25 mouse cellular contexts compared by ENCODE assay signal in genomic region chr7:110991221-110991494, GRCm38 (mm10). TPM values are rescaled to one million over a fixed set of nuclear protein-coding genes. Genes with fewer than 3 reads are reported as not detected.
DNase-seq lines count a peak whose midpoint lies in the region; ATAC-seq and TF ChIP-seq lines count a peak whose summit lies in the region.
"Had no signal": no experiment of that assay in that cellular context is flagged by ENCODE, and none has a peak within 500 bp of the region (broad histone marks: within the 10 kb centered on the region; RNA-seq: fewer than 3 reads in every experiment).

No protein-coding gene starts in this region.

- no peak; the same call in 1 of the 2 replicates for ATAC-seq in embryonic facial prominence, embryonic 14.5 days (ENCODE audit: low read depth)
- ATAC-seq in intestine, embryonic 16.5 days, result no peak
- no peak for ATAC-seq in intestine, embryonic 15.5 days
- ATAC-seq in liver, embryonic 12.5 days, result no peak
- no peak for ATAC-seq in liver, embryonic 11.5 days (replicated peaks; ENCODE audit: low FRiP score)
- no peak for ATAC-seq in intestine, postnatal 0 days
- ATAC-seq: forebrain, embryonic 14.5 days; forebrain, postnatal 0 days; hindbrain, embryonic 16.5 days had no signal

- no peak overlapping the region for H3K9ac ChIP-seq in embryonic facial prominence, embryonic 14.5 days (ENCODE audit: low read depth, low read length)
- H3K9ac ChIP-seq in intestine, embryonic 16.5 days (ENCODE audit: low read depth, low read length), result no peak overlapping the region
- H3K9ac ChIP-seq in intestine, embryonic 15.5 days, result no peak overlapping the region
- 0 out of 2 replicates have a peak overlapping the region, but pooled peaks have one; percentile 23 for H3K9ac ChIP-seq in liver, embryonic 12.5 days
- H3K9ac ChIP-seq in liver, embryonic 11.5 days (ENCODE audit: low read depth, low read length), result no peak overlapping the region
- no peak overlapping the region for H3K9ac ChIP-seq in intestine, postnatal 0 days (ENCODE audit: low read depth, low read length)
- H3K9ac ChIP-seq: embryonic facial prominence, embryonic 15.5 days; forebrain, postnatal 0 days; hindbrain, embryonic 13.5 days had no signal

- no peaks in the 10 kb centered on the region for H3K27me3 ChIP-seq in embryonic facial prominence, embryonic 14.5 days (replicated peaks; ENCODE audit: control insufficient read depth, insufficient read depth, low read length)
- no peaks in the 10 kb centered on the region for H3K27me3 ChIP-seq in embryonic facial prominence, embryonic 10.5 days (replicated peaks; ENCODE audit: low read depth, poor library complexity, severe bottlenecking)
- no peaks in the 10 kb centered on the region for H3K27me3 ChIP-seq in intestine, embryonic 16.5 days (replicated peaks; ENCODE audit: control insufficient read depth, insufficient read depth, low read length)
- H3K27me3 ChIP-seq in intestine, embryonic 15.5 days (replicated peaks), result no peaks in the 10 kb centered on the region
- no peaks in the 10 kb centered on the region for H3K27me3 ChIP-seq in liver, embryonic 12.5 days (replicated peaks)
- H3K27me3 ChIP-seq in liver, embryonic 11.5 days (replicated peaks; ENCODE audit: control insufficient read depth, insufficient read depth, low read length), result no peaks in the 10 kb centered on the region
- no peaks in the 10 kb centered on the region for H3K27me3 ChIP-seq in intestine, postnatal 0 days (replicated peaks; ENCODE audit: control insufficient read depth, insufficient read depth, low read length)
- H3K27me3 ChIP-seq: embryonic facial prominence, embryonic 15.5 days; hindbrain, embryonic 13.5 days had no signal

- no peak for TF ChIP-seq CTCF in intestine, postnatal 0 days (IDR thresholded peaks at IDR 0.05; ENCODE audit: low read depth)

- no peak overlapping the region for H3K27ac ChIP-seq in embryonic facial prominence, embryonic 14.5 days (replicated peaks; ENCODE audit: low read depth, low read length)
- no peak overlapping the region for H3K27ac ChIP-seq in embryonic facial prominence, embryonic 10.5 days (replicated peaks)
- H3K27ac ChIP-seq in intestine, embryonic 16.5 days (ENCODE audit: low read length), result peak overlapping the region; percentile 77; the same call in 1 of the 2 replicates
- no peak overlapping the region for H3K27ac ChIP-seq in intestine, embryonic 15.5 days
- no peak overlapping the region for H3K27ac ChIP-seq in liver, embryonic 12.5 days
- H3K27ac ChIP-seq in liver, embryonic 11.5 days (ENCODE audit: low read depth, low read length), result no peak overlapping the region
- peak overlapping the region; percentile 83; the same call in 1 of the 2 replicates for H3K27ac ChIP-seq in intestine, postnatal 0 days (ENCODE audit: low read depth, low read length)
- H3K27ac ChIP-seq: embryonic facial prominence, embryonic 15.5 days; heart, adult 2 months; hindbrain, embryonic 10.5 days; hindbrain, embryonic 13.5 days had no signal

- H3K9me3 ChIP-seq in embryonic facial prominence, embryonic 14.5 days (ENCODE audit: control insufficient read depth, low read length), result no peaks in the 10 kb centered on the region
- H3K9me3 ChIP-seq in embryonic facial prominence, embryonic 10.5 days, result no peaks in the 10 kb centered on the region
- H3K9me3 ChIP-seq in intestine, embryonic 16.5 days (ENCODE audit: control insufficient read depth, low read length), result no peaks in the 10 kb centered on the region
- no peaks in the 10 kb centered on the region for H3K9me3 ChIP-seq in intestine, embryonic 15.5 days
- H3K9me3 ChIP-seq in liver, embryonic 12.5 days (replicated peaks), result no peaks in the 10 kb centered on the region
- H3K9me3 ChIP-seq in liver, embryonic 11.5 days (ENCODE audit: control insufficient read depth, low read length), result no peaks in the 10 kb centered on the region
- no peaks in the 10 kb centered on the region for H3K9me3 ChIP-seq in intestine, postnatal 0 days (ENCODE audit: control insufficient read depth)
- H3K9me3 ChIP-seq: embryonic facial prominence, embryonic 15.5 days; hindbrain, embryonic 10.5 days; hindbrain, embryonic 13.5 days had no signal

- no peak overlapping the region for H3K4me2 ChIP-seq in embryonic facial prominence, embryonic 14.5 days (ENCODE audit: low read depth, low read length)
- H3K4me2 ChIP-seq in intestine, embryonic 16.5 days (ENCODE audit: low read depth, low read length), result no peak overlapping the region
- no peak overlapping the region for H3K4me2 ChIP-seq in intestine, embryonic 15.5 days (replicated peaks)
- no peak overlapping the region for H3K4me2 ChIP-seq in liver, embryonic 12.5 days
- no peak overlapping the region for H3K4me2 ChIP-seq in liver, embryonic 11.5 days
- no peak overlapping the region; the same call in 1 of the 2 replicates for H3K4me2 ChIP-seq in intestine, postnatal 0 days (replicated peaks; ENCODE audit: low read depth)
- H3K4me2 ChIP-seq: embryonic facial prominence, embryonic 15.5 days; heart, embryonic 11.5 days; hindbrain, embryonic 13.5 days had no signal

- no peak overlapping the region for H3K4me3 ChIP-seq in embryonic facial prominence, embryonic 14.5 days (ENCODE audit: low read depth, low read length)
- no peak overlapping the region for H3K4me3 ChIP-seq in embryonic facial prominence, embryonic 10.5 days
- no peak overlapping the region for H3K4me3 ChIP-seq in intestine, embryonic 16.5 days (ENCODE audit: low read length)
- H3K4me3 ChIP-seq in intestine, embryonic 15.5 days (replicated peaks), result no peak overlapping the region
- H3K4me3 ChIP-seq in liver, embryonic 12.5 days, result no peak overlapping the region
- H3K4me3 ChIP-seq in liver, embryonic 11.5 days (ENCODE audit: low read depth, low read length), result no peak overlapping the region
- no peak overlapping the region for H3K4me3 ChIP-seq in intestine, postnatal 0 days (ENCODE audit: low read depth, low read length)
- H3K4me3 ChIP-seq: embryonic facial prominence, embryonic 15.5 days; heart, adult 2 months; hindbrain, embryonic 10.5 days; hindbrain, embryonic 13.5 days had no signal

- peak; percentile 15 for DNase-seq in embryonic facial prominence, embryonic 14.5 days (ENCODE audit: low spot score)
- no peak for DNase-seq in embryonic facial prominence, embryonic 10.5 days (ENCODE audit: low spot score)
- no peak for DNase-seq in liver, embryonic 11.5 days (ENCODE audit: low spot score)
- DNase-seq in retina, postnatal 1 day, result no peak
- DNase-seq: adrenal gland, adult 8-10 months; adrenal gland, postnatal 25 days; cerebellum, adult 11-12 months; cerebellum, adult 8-10 months; cerebellum, postnatal 10 days; cerebellum, postnatal 36 days; embryo, embryonic 11 days; forebrain, postnatal 0 days; gastrocnemius, postnatal 36 days; heart, adult 2 months; heart, postnatal 36 days had no signal

- H3K4me1 ChIP-seq in embryonic facial prominence, embryonic 14.5 days (ENCODE audit: control insufficient read depth, insufficient read depth, low read length), result 0 out of 2 replicates have a peak, but pooled peaks cover 10% of the 10 kb centered on the region
- H3K4me1 ChIP-seq in embryonic facial prominence, embryonic 10.5 days, result peaks cover 20% of the 10 kb centered on the region
- peaks cover 20% of the 10 kb centered on the region for H3K4me1 ChIP-seq in intestine, embryonic 16.5 days (ENCODE audit: control insufficient read depth, insufficient read depth, low read length)
- H3K4me1 ChIP-seq in intestine, embryonic 15.5 days (replicated peaks), result peaks cover 15% of the 10 kb centered on the region
- H3K4me1 ChIP-seq in liver, embryonic 12.5 days, result peaks cover 23% of the 10 kb centered on the region
- H3K4me1 ChIP-seq in liver, embryonic 11.5 days (replicated peaks; ENCODE audit: control insufficient read depth, insufficient read depth, low read length), result peaks cover 11% of the 10 kb centered on the region
- no peaks in the 10 kb centered on the region for H3K4me1 ChIP-seq in intestine, postnatal 0 days (replicated peaks; ENCODE audit: control insufficient read depth, insufficient read depth, low read length)
- H3K4me1 ChIP-seq: hindbrain, embryonic 13.5 days had no signal

- WGBS in embryonic facial prominence, embryonic 14.5 days, result 31% methylated on average over 4 of the region's 4 CpGs
- 39% methylated on average over 4 of the region's 4 CpGs for WGBS in embryonic facial prominence, embryonic 10.5 days
- 59% methylated on average over 4 of the region's 4 CpGs for WGBS in intestine, embryonic 16.5 days
- WGBS in intestine, embryonic 15.5 days, result 59% methylated on average over 4 of the region's 4 CpGs
- 40% methylated on average over 4 of the region's 4 CpGs for WGBS in liver, embryonic 12.5 days (ENCODE audit: insufficient replicate concordance)
- 47% methylated on average over 4 of the region's 4 CpGs for whole genome bisulfite sequencing in liver, embryonic 11.5 days
- 62% methylated on average over 4 of the region's 4 CpGs for WGBS in intestine, postnatal 0 days

- no peaks in the 10 kb centered on the region for H3K36me3 ChIP-seq in embryonic facial prominence, embryonic 14.5 days (ENCODE audit: control insufficient read depth, insufficient read depth, low read length)
- no peaks in the 10 kb centered on the region for H3K36me3 ChIP-seq in embryonic facial prominence, embryonic 10.5 days (replicated peaks)
- H3K36me3 ChIP-seq in intestine, embryonic 16.5 days (ENCODE audit: control insufficient read depth, insufficient read depth, low read length), result no peaks in the 10 kb centered on the region
- H3K36me3 ChIP-seq in intestine, embryonic 15.5 days, result no peaks in the 10 kb centered on the region
- H3K36me3 ChIP-seq in liver, embryonic 12.5 days, result no peaks in the 10 kb centered on the region
- H3K36me3 ChIP-seq in liver, embryonic 11.5 days (ENCODE audit: control insufficient read depth, insufficient read depth, low read length), result no peaks in the 10 kb centered on the region
- no peaks in the 10 kb centered on the region for H3K36me3 ChIP-seq in intestine, postnatal 0 days (ENCODE audit: control insufficient read depth, insufficient read depth)
- H3K36me3 ChIP-seq: embryonic facial prominence, embryonic 15.5 days; hindbrain, embryonic 10.5 days; hindbrain, embryonic 13.5 days had no signal

RNA-seq across cellular contexts. Expression of gene Mrvi1, which starts 8.9 kb away (rescaled TPM):
- polyA plus RNA-seq in embryonic facial prominence, embryonic 14.5 days (2014; fragmentation: Nextera tagmentation; extraction: Ambion mirVana), result 1.8 and 3.0 TPM in 2 replicates
- 0.87 and 1.5 TPM in 2 replicates for polyA plus RNA-seq in embryonic facial prominence, embryonic 10.5 days (2016; fragmentation: Nextera tagmentation; extraction: Ambion mirVana)
- 12.0 and 13.0 TPM in 2 replicates for polyA plus RNA-seq in intestine, embryonic 16.5 days (2015; fragmentation: Nextera tagmentation; extraction: Ambion mirVana)
- 15.0 and 16.9 TPM in 2 replicates for polyA plus RNA-seq in intestine, embryonic 15.5 days (2015; fragmentation: Nextera tagmentation; extraction: Ambion mirVana)
- 14.7 and 14.9 TPM in 2 replicates for polyA plus RNA-seq in liver, embryonic 12.5 days (2016; fragmentation: Nextera tagmentation; extraction: Ambion mirVana)
- 20.7 and 25.2 TPM in 2 replicates for polyA plus RNA-seq in liver, embryonic 11.5 days (2014; fragmentation: Nextera tagmentation; extraction: Ambion mirVana)
- 6.7 and 9.6 TPM in 2 replicates for polyA plus RNA-seq in intestine, postnatal 0 days (2015; fragmentation: Nextera tagmentation; extraction: Ambion mirVana)

RNA-seq across cellular contexts. Expression of gene Ctr9, which starts 37.6 kb away (rescaled TPM):
- polyA plus RNA-seq in embryonic facial prominence, embryonic 14.5 days (2014; fragmentation: Nextera tagmentation; extraction: Ambion mirVana), result 59.4 and 62.7 TPM in 2 replicates
- 86.4 and 87.5 TPM in 2 replicates for polyA plus RNA-seq in embryonic facial prominence, embryonic 10.5 days (2016; fragmentation: Nextera tagmentation; extraction: Ambion mirVana)
- polyA plus RNA-seq in intestine, embryonic 16.5 days (2015; fragmentation: Nextera tagmentation; extraction: Ambion mirVana), result 45.1 and 48.7 TPM in 2 replicates
- 51.3 and 54.6 TPM in 2 replicates for polyA plus RNA-seq in intestine, embryonic 15.5 days (2015; fragmentation: Nextera tagmentation; extraction: Ambion mirVana)
- polyA plus RNA-seq in liver, embryonic 12.5 days (2016; fragmentation: Nextera tagmentation; extraction: Ambion mirVana), result 40.3 and 40.5 TPM in 2 replicates
- 53.6 and 58.3 TPM in 2 replicates for polyA plus RNA-seq in liver, embryonic 11.5 days (2014; fragmentation: Nextera tagmentation; extraction: Ambion mirVana)
- polyA plus RNA-seq in intestine, postnatal 0 days (2015; fragmentation: Nextera tagmentation; extraction: Ambion mirVana), result 23.2 and 30.8 TPM in 2 replicates

Comparison
In these comparisons a context has a peak if more than half of its experiments do, and no peak if none do; other contexts are left out.
1. H3K27ac ChIP-seq: peak in intestine, embryonic 16.5 days (single experiment) and intestine, postnatal 0 days (single experiment); none in embryonic facial prominence, embryonic 14.5 days (single experiment), embryonic facial prominence, embryonic 10.5 days (single experiment), intestine, embryonic 15.5 days (single experiment), liver, embryonic 12.5 days (single experiment) and liver, embryonic 11.5 days (single experiment).